Mouse (Mus musculus) spleen, postnatal 10 days (tissue): Measurements from ENCODE around the gene Rnf183.

Source experiments
- DNase-seq, 2 experiments: peaks; one replicate each; pipeline ENCODE4 v3.0.0; 2021 to 2022; ENCODE audit warnings: low spot score in 2 of 2

Rnf183 gene

DNA sequence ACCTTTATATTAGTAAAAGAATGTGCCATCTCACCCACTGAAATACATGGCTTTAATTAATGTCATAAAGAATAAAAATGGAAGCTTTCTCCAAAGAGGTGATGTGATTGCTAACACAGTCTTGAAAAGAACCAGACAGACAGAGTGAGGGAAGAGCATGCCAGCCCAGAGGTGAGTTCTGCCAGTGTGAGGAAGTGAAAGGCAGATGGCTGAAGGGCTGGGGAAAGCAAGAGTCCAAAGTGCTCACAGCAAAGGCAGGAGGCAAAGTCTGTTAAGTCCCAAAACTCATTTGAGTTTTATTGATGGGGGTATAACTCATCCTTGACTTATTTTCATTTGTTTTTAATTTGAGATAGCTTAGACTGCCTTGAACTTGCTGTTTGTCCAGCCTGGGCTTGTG, 4.4 kb downstream of the Rnf183 start:
- DNase-seq: no peak

DNA sequence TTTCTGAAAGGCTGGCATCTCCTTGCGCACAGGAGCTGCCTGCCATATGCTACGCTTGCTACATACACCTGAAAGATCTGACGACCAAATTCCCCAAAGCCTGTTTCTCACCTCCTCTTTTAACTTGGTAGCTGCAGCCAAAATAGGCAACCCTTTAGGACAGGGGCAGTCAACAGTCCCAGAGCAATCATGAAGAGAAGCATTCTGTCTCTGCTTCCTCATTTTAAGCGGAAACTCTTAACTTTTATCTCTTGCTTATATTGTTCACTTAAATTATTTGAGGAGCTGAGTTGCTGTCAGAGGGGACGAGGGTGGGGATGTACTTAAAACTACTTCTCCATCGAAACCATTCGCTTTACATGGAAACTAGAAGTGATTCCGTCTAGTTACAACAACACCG, 5.4 kb downstream of the Rnf183 start:
- no peak for DNase-seq

GRCm38 (mm10) chr4:62427978-62428758, 6.9 kb downstream of the Rnf183 start:
- DNase-seq: no peak

- no peak for DNase-seq
Measured at GRCm38 (mm10) chr4:62425891-62426290, 9.2 kb downstream of the Rnf183 start.

DNA sequence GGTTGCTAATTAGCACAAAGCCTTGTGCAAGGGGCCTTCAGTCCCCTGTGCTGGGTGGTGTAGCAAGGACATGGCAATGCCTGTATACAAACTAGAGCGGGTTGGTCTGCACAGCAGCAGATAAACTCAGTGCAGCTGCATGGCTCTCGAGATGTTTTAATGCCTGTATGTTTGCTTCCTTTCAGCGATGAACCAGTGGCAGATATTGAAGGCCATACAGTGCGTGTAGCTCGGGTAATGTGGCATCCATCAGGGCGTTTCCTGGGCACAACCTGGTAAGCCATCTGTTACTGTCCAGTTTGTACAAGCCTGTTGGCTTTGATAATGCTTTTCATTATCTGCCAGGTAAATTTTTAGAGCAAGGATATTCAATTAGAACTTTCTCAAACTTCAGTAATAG, 16.0 kb downstream of the Rnf183 start:
- no peak for DNase-seq

GRCm38 (mm10) chr4:62418448-62418847, 16.6 kb downstream of the Rnf183 start:
- DNase-seq: no peak

GRCm38 (mm10) chr4:62411606-62412005, 23.4 kb downstream of the Rnf183 start:
- no peak for DNase-seq

DNA sequence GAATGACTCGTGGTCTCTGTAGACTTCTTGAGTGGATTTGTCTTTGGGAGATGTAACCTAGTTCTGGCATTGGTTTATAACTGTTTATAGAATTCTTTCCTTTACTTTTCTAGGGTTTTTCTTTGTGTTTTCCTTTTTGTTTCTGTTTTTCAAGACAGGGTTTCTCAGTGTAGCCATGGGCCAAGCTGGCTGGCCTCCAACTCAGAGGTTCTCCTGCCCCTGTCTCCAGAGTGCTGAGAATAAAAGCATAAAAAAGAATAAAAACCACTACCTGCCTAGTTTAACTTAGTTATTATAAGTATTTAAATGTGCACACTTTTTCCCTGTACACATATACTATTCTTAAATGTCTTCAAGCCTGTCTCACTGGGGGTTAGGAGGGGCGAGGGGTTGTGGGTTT, 24.7 kb downstream of the Rnf183 start:
- no peak for DNase-seq

GRCm38 (mm10) chr4:62409615-62410014, 25.4 kb downstream of the Rnf183 start:
- no peak for DNase-seq

DNA sequence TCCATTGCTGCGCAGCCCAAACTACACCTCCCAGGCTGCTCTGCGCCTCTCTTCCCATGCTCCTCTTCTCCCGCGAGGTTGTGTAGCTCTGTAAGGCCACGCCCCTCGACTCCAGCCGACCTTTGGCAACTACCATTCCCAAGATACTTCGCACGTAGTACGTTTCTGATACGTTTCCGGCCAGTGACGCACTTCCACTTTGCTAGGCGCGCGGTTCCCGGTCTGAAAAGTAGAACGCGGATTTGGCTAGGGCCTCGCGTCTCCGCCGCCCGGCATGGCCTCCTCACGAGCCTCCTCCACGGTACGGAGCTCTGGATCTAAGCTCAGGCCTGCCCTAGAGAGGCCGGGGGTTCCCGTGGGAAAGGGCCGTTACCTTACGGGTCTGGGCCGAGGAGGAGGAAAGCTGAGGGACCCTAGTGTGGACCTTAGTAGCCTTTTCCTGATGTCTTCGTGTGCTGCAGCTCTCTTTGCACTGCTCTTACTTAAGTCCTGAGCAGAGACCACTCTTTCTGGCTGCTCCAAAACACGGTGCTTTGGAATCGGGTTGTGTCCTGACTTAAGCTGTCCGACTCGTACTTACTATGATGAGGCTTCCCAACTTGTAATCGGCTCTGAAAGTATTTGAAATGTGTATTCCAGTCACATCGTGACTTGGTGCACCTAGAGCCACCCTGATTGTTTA, 26.3 kb downstream of the Rnf183 start, which contains the start of the genes Cdc26 and Prpf4:
Cdc26 (minus strand) TSS at position 42 of the 682 bp plus-strand sequence.
Prpf4 (plus strand) TSS at position 197 of the 682 bp plus-strand sequence.
- peak; percentile 89 to 99 for DNase-seq

DNA sequence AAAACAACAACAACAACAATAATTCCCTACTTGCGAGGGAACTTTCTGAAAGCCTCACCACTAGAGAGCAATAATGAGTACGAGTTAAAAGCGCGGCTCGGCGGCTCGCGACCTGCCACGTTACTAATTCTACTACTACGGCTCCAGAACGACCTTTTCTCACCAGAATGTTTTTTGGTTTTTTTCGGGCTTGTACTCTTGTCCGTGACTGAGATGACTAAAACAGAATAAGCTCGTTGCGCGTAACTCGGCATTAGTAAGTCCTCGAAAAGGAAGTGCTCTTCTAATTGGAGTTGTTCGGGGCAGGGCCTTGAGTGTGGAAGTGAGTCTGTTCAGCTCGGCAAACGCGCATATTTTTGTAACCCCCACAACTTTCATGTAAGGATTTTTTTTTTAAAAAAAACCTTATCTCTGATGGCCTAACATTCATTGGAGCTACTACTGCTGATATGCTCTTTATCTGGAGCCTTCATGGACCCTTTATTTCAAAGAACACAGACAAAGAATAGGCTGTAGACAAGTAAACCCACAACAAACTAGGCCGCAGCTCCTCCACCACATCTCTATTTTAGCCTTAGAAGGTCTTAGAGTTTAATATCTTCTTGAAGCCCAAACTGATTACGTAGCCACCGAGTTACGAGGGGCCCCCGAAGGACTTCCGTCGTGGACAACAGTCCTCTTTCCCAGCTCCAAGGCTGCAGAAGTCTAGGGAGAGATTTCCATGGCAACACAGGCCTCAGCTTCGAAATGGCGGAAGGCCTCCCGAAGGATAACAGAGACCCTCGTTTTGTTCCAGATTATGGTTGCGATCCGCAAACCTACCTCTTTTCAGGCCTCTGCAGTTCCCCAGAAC, 27.1 kb downstream of the Rnf183 start:
- DNase-seq: peak; percentile 65 to 72

GRCm38 (mm10) chr4:62406133-62406532, 28.9 kb downstream of the Rnf183 start:
- no peak for DNase-seq

GRCm38 (mm10) chr4:62398956-62399355, 36.1 kb downstream of the Rnf183 start:
- DNase-seq: no peak

DNA sequence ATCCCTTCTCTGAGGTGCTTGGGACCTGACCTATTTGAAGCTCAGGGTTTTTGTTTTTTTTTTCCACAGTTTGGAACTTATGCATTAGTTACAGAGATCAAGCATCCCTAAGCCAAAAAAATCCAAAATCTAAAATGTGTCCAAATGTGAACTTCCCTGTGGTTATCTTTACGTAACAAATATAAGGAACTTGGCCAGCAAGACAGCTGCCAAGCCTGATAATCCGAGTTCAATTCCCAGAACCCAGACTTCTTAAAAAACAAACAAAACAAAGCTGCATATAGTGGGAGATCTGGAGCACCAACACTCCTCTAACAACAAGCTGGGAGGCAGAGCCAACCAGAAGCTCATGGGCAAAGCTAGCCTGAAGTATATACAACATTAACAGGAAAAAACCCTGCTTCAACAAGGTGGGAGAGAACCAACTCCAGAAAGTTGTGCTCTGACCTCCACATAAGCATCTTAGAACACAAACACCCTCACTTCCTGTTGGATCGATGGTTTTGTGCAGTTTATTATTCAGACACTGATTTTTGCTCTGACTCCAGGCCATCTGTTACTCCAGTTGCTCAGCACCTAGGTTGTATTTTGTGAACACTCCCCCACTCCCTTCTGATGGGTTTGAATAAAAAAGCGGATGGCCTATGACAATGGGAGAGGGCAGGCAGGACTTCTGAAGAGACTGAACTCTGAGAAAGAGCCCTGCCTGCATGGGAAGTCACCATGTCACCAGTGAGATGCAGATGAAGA, 37.3 kb downstream of the Rnf183 start:
- DNase-seq: no peak

DNA sequence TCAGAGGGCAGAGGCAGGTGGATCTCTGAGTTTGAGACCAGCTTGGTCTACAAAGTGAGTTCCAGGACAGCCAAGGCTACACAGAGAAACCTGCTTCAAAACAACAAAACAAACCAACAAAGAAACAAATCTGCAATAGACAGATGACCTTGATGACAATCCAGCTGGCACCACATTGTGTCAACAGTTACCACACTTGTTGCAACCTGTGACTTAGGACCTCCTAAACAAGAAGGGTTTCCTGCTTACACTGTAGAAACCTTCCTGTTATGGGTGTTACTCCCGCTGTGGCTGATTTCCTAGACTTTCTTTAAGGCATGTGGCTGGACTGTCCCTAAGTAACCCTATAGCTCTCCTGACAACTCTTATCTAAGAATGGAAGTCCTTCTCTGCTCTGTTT, 39.2 kb downstream of the Rnf183 start:
- DNase-seq: no peak

GRCm38 (mm10) chr4:62393459-62393858, 41.6 kb downstream of the Rnf183 start:
- DNase-seq: no peak

DNA sequence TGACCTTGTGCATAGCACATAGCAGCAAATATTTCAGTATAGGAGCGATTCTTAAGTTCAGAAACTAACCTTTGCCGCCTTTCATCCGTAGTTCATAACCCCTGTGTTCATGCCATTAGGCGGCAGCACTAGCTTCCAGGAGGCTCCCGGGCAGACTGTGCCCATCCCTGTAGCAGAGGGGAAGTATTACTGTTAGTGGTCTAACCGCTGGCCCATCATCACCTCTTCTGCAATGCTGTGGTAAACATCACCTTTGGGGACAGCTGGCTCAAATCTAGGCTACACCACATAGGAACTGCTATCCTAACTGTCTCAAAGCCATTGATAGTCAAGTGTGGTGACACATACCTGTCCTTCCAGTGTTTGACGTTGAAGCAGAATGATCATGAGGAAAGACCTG, 43.2 kb downstream of the Rnf183 start:
- no peak for DNase-seq

GRCm38 (mm10) chr4:62389592-62390512, 45.2 kb downstream of the Rnf183 start:
- no peak for DNase-seq

GRCm38 (mm10) chr4:62385439-62385838, 49.6 kb downstream of the Rnf183 start:
- no peak for DNase-seq

GRCm38 (mm10) chr4:62384159-62384558, 50.9 kb downstream of the Rnf183 start:
- DNase-seq: no peak
